Mouse (Mus musculus) gastrocnemius, postnatal 4 days (tissue): ENCODE results near the gene Rtn4r. TPM values are rescaled to one million over a fixed set of nuclear protein-coding genes. Genes with fewer than 3 reads are reported as not detected.
A peak's percentile ranks its signal among the peaks of the same experiment; 100 is the strongest.

Experiments used
- DNase-seq, 2 experiments: peaks; one replicate each; pipeline ENCODE4 v3.0.0; 2021 to 2022; ENCODE audit warnings: low spot score in 2 of 2, mixed read lengths in 2 of 2
- total RNA-seq, 2 experiments: library from RNA; stranded (reverse); gene quantifications; 2 replicates each; pipeline ENCODE4 v1.2.3; 2021

The Rtn4r gene
- total RNA-seq, 2 experiments from 2014 or later: 1.2 to 1.4 TPM

- DNase-seq: no peak
Measured at GRCm38 (mm10) chr16:18124040-18124439, 3.4 kb upstream of the Rtn4r start.

- no peak for DNase-seq
Measured at GRCm38 (mm10) chr16:18124626-18125025, 2.8 kb upstream of the Rtn4r start.

GRCm38 (mm10) chr16:18125131-18125530 is 2.3 kb upstream of the Rtn4r start:
- DNase-seq: no peak

GRCm38 (mm10) chr16:18126211-18126610 is 1.2 kb upstream of the Rtn4r start:
- no peak for DNase-seq

GRCm38 (mm10) chr16:18127871-18128563 is 575 bp downstream of the Rtn4r start:
- DNase-seq: no peak

GRCm38 (mm10) chr16:18128564-18128935 is 1.1 kb downstream of the Rtn4r start:
- DNase-seq: no peak

- DNase-seq: no peak
Measured at GRCm38 (mm10) chr16:18129413-18129812, 2.0 kb downstream of the Rtn4r start.

- no peak for DNase-seq
Measured at GRCm38 (mm10) chr16:18130288-18130687, 2.8 kb downstream of the Rtn4r start.

GRCm38 (mm10) chr16:18130705-18131104 is 3.3 kb downstream of the Rtn4r start:
- DNase-seq: no peak

- DNase-seq: no peak
Measured at GRCm38 (mm10) chr16:18131245-18131939, 4.0 kb downstream of the Rtn4r start.

- no peak for DNase-seq
Measured at GRCm38 (mm10) chr16:18132026-18132425, 4.6 kb downstream of the Rtn4r start.

- DNase-seq: no peak
Measured at GRCm38 (mm10) chr16:18132575-18132974, 5.1 kb downstream of the Rtn4r start.

GRCm38 (mm10) chr16:18133133-18133920 is 5.9 kb downstream of the Rtn4r start:
- no peak for DNase-seq

GRCm38 (mm10) chr16:18135196-18135595 is 7.8 kb downstream of the Rtn4r start:
- DNase-seq: peak in 1 of 2 experiments; percentile 28

- no peak for DNase-seq
Measured at GRCm38 (mm10) chr16:18136015-18136414, 8.6 kb downstream of the Rtn4r start.

GRCm38 (mm10) chr16:18144201-18144600 is 16.8 kb downstream of the Rtn4r start:
- no peak for DNase-seq

GRCm38 (mm10) chr16:18145341-18145867 is 18.0 kb downstream of the Rtn4r start:
- DNase-seq: no peak

GRCm38 (mm10) chr16:18148208-18148876 is 20.9 kb downstream of the Rtn4r start:
- DNase-seq: no peak

GRCm38 (mm10) chr16:18149205-18149604 is 21.8 kb downstream of the Rtn4r start:
- no peak for DNase-seq

GRCm38 (mm10) chr16:18152189-18152588 is 24.7 kb downstream of the Rtn4r start:
- DNase-seq: no peak

- DNase-seq: no peak
Measured at GRCm38 (mm10) chr16:18152769-18153445, 25.5 kb downstream of the Rtn4r start.
